Mouse (Mus musculus): ENCODE measurements around the gene Upk3bl. TPM values are rescaled to one million over a fixed set of nuclear protein-coding genes. Genes with fewer than 3 reads are reported as not detected.
"Not testable (repeated sequence)": the region's sequence is repeated elsewhere in the genome, so short reads cannot be mapped to it uniquely, and the experiment has no call there.

The Upk3bl gene
- total RNA-seq, 2 experiments from 2014 or later: 0.17 to 0.59 TPM

DNA sequence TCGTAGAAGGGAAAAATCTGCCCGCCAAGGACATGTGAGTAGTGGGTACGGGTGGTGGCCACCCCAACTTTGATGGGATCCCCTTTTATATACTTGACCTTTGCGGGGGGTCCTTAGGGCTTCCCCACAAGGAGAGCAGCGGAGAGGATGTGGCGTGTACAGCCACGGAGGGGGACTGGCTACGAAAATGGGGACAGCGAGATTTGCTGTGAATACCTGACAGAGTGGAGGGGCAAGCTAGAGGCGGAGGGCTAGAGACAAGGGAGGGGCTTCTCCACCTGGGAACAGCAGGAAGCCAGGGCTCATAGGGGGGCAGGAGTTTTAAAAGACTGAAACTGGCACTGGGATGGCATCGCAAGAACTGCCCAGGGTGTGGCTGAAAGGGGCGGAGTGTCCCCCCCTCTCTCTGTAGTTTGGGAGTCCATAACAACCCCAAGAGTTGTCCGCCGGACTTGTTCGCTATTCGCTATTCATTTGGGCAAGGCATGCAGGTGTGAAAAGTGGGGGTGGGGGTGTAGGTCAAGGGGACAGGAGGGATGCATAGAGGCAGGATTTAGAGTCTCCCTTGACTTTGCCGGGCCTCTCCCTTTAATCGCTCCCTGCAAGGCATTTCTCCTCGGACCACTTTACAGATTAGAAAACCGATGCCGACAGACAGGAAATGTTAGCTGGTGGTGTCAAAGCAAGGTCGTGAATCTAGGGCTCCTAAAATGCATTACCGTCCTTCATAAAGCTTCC is 30.0 kb downstream of the Upk3bl start:
- ATAC-seq (replicated peaks; ENCODE audit: poor library complexity): no peak; the same call in 1 of the 2 replicates

DNA sequence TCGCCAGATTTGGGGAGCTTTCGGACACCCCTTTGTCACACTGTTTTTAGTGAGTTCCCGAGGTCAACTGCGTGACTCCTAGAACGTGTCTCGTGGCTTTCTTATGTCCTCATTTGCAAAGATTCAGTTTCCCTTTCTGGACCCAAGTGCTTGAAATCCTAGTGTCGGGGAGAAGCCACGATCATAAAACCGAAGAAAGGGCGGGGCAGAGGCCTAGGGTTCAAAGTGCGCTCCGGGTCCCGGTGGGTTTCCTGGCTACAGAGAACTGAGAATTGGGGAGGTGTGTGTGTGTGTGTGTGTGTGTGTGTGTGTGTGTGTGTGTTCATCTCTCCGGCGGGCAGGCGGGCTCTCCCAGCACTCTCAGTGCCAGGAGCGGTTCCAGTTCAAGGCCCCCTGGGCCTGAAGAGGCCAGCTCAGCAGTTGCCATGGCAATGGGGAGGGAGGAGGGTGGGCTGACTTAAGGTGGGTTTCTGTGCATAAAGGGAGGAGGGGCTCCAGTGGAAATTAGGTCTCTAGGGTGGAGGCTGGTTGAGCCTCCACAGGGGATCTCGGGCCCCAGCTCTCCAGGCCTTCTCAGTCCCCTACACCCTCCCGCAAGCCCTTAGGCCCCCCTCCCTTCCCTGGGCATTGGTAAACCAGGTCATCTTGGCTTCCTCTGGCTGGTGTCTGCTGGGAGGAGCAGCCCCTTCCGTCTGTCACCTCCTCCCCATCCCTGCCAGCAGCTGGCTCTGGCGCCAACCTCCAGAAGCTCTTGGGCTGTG is 30.8 kb downstream of the Upk3bl start:
- ATAC-seq (replicated peaks; ENCODE audit: poor library complexity): 0 out of 2 replicates have a peak, but pooled peaks have one; percentile 12

DNA sequence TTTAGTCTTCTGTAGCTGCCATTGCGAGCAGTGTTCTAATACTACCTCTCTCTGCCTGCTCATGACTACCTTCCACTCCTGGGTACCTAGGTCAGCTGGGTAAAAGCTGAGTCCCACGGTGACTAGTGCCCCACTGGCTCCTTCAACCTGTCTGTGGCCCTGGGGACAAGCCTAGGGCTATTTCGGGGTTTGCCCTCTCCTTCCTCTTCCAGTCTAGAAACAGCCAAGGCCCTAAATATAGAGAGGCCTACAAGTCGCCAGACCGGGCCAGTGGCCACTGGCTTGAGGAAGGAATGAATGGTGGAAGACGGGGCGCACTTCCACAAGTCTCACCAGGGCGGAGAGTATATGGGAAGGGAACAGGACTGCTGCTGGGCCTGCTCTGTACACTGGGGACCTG is 32.0 kb downstream of the Upk3bl start:
- no peak for ATAC-seq (replicated peaks; ENCODE audit: poor library complexity)

DNA sequence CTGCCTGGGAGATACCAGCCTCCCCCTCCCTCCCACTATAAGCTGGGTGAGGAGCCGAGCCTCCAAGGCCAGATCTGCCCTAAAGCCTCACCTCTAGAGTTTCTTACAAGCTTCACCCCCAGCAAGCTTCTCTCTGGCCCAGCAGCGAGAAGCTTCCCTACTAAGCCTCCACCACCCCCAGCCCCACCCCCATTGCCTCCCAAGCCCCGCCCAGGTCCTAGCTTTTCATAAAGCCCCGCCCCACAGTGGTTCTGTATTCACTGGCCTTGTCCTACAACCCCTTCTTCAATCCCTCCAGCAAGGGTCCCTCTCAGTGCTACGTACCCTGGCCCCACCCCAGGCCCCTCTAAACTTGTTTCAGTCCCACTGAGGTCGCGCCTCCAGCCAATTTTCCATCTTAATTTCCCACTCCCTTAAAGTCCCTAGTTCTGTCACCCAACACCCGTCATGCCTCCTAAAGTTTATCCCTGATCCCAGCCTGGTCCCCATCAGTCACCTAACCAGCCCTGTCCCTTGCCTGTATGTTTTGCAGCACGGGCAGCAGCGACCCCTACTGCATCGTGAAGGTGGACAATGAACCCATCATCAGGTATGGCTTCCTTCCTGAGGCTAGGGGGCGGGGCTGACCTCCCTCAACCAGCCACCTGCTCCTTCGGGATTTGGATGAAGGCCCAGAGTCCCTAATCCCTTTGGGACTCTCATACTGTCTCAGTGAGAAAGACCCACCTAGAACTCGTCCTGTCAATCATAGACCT is 34.7 kb downstream of the Upk3bl start:
- ATAC-seq (replicated peaks; ENCODE audit: poor library complexity): no peak

DNA sequence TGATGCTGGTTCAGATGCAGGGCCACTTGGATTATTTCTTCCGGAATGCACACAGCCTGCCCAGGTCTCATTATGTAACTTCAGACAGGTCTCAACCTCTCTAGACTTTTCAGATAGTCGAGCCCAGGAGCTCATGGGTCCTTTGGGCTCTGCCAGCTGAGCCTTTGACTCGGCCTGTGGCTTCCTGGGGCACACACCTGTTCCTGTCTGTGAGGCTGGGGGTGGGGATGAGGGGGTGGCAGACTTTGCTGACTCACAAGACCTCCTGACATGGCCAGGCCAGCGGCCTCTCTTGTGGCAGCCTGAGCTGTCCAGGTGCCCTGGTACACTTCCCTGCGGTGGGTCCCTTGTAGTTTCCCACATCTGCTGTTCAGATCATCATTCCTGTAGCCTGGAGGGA is 37.6 kb downstream of the Upk3bl start:
- ATAC-seq (replicated peaks; ENCODE audit: poor library complexity): no peak

DNA sequence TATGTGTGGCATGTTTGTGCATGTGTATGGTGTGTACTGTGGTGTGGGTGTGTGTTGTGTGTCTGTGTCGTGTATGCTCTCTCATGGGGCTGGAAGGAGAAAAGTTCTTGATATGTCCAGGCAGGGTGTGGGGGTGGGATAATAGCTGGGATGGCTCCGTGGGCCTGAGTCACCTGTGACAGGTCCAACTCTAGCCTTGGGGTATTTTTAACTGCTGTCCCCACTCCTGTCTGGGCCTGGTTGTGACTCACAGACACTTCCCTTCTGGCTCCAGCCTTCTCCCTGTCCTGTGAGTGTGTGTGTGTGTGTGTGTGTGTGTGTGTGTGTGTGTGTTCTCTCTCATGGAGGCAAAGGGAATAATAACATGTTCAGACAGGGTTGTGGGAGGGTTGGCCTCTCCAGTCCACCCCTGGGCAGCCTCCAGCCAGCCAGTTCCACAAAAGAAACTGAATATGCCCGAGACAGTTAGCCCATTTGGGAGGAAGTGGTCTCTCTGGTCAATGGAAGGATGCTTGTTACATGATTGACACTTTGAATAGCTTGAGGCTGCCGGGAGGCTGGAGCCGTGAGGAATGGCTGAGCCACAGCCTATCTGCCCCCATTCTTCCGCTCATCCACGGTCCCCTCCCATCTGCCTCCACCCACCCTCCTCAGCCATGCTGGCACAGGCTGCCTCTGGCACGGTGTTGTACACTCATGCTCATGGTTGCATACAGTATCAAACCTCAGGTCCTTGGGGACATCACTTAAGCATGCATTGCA is 40.1 kb downstream of the Upk3bl start:
- peak; percentile 81 for ATAC-seq (replicated peaks; ENCODE audit: poor library complexity)

DNA sequence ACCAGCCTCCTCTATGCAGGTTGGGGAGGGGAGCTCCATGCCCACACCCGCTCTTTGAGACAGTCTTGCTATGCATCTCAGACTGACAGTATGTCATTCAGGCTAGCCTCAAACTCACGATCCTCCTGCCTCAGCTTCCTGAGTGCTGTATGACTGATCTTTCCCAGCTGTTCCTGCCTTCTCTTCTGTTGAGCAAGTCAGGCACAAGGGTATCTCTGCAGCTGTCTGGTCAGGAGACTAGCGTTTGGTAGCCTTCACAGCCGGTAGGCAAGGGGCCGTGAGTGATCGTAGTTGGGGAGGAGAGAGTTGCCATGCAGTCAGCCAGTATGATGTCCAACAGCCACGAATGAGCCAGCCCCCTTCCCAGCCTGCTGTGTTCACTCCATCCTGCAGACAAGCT is 40.8 kb downstream of the Upk3bl start:
- ATAC-seq (replicated peaks; ENCODE audit: poor library complexity): no peak

DNA sequence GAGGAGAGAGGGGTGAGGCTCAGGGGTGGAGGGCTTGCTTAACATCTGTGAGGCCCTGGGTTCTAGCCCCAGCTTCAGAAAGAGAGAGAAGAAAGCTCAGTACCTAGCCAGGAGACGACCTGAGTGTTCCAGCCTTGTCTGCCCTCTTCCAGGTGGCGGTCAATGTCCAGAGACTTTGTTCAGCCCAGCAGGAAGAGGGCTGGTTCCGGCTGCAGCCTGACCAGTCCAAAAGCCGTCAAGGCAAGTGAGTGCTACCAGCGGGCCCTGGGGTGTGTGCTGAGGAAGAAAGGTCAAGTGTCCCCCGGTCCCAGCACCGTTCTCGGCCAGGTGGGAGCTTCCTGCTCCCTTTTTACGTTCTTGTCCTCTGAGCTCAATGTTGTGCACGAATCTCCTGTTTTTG is 44.2 kb downstream of the Upk3bl start:
- ATAC-seq (replicated peaks; ENCODE audit: poor library complexity): no peak

DNA sequence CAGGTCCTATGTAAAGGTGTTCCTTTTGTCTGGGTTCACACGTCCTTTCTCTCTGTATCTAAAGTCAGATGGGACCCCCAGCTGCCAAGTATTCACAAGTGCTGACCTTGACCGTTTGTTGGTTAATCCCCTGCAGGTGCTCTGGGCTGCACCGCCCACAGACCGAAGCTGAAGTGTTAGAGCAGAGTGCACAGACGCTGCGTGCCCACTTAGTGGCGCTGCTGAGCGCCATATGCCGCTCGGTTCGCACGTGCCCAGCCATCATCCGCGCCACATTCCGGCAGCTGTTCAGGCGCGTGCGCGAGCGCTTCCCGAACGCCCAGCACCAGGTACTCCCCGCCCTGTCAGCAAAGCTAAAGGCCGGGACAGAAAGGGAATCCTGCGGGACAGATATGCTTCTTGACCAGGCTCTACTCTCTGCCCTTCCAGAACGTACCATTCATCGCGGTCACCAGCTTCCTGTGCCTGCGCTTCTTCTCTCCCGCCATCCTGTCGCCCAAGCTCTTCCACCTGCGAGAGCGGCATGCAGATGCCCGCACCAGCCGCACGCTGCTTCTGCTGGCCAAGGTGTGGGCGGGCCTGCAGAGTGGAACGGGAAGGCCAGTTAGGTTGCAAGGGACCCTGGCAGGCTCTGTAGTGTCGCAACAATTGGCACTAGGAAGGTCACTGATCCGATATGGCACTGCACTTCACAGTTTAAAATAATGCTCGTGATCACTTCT is 48.0 kb downstream of the Upk3bl start:
- ATAC-seq (replicated peaks; ENCODE audit: poor library complexity): peak; percentile 97

DNA sequence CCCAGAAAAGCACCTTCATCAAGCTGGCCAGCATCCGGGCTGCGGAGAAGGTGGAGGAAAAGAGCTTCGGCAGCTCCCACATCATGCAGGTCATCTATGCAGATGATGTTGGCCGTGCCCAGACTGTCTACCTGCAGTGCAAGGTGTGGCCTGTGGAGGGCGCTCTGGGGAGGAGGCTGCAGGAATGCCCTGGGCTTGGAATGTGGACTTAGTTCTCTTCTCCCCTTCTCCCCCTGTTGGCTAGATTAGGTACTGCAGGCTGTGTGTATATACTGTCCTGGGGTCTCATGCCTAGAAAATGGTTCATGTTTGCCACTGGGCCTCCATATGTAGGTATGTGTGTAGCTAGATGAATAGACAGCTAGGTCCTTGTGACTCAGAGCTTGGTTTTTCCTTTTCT is 50.2 kb downstream of the Upk3bl start:
- ATAC-seq (replicated peaks; ENCODE audit: poor library complexity): peak; percentile 48

DNA sequence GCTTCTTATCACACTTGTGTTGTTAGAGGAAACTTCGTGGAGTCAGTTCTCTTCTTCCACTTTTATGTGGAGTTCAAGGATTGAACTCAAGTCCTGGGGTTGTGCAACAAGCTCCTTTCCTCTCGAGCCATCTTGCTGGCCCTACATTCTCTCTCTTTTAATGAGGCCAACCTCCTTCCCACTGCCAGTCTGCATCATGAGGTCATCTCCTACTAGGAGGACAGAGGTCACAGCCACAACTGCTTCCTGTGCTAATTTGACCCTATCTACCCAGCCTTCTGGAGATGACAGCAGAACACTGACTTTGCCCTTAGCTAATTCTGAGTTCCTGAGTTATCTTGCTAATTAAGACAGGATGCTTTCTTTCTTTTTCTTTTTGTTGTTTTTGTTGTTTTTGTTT is 54.2 kb downstream of the Upk3bl start:
- ATAC-seq (replicated peaks; ENCODE audit: poor library complexity): no peak

DNA sequence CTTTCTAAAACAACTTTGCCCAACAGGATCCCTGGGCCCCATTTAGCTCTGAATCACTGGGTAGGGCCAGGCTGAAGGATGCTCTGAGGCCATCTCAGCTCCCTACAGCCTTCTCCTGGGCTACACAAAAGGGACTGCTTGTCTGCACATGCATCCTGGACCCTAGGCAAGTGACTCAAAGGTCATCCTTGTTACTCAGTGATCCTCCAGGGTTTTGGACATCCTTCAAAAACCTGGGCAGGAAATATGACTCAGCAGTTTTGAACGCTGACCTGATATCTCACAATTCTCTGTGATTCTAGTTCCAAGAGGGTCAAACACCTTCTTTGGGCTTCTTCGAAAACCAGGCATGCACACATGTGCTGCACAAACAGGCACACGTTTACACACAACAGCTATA is 54.8 kb downstream of the Upk3bl start:
- no peak for ATAC-seq (replicated peaks; ENCODE audit: poor library complexity)

DNA sequence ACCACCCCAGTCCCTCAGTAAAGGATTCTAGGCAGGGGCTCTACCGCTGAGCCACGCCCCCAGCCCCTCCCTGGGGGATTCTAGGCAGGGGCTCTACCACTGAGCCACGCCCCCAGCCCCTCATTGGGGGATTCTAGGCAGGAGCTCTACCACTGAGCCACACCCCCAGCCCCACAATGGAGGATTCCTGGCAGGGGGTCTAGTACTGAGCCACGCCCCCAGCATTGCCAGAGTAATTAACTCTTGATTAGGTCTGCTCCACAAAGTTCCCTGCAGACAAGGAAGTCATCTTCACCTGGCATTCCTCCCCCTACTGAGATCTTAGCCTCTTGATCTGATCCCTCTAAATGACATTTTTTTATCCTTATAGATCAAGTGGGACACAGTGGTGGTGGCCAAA is 59.3 kb downstream of the Upk3bl start:
- ATAC-seq (replicated peaks; ENCODE audit: poor library complexity): not testable (repeated sequence)

Other genes with a start within 250 kb of the Upk3bl start
- gene Srrm3, start 247.6 kb upstream of the Upk3bl start, total RNA-seq (2015): not detected in 2 replicates
- not detected in 2 replicates for gene Srrm3, start 247.6 kb upstream of the Upk3bl start, total RNA-seq (2017)
- gene Hspb1, start 166.6 kb upstream of the Upk3bl start, total RNA-seq (2015): not detected in 2 replicates
- gene Hspb1, start 166.6 kb upstream of the Upk3bl start, total RNA-seq (2017): not detected in 2 replicates
- 124 and 130 TPM in 2 replicates for gene Ywhag, start 119.9 kb upstream of the Upk3bl start, total RNA-seq (2015)
- gene Ywhag, start 119.9 kb upstream of the Upk3bl start, total RNA-seq (2017): 87.4 and 88.3 TPM in 2 replicates
- gene Ssc4d, start 80.0 kb upstream of the Upk3bl start, total RNA-seq (2015): 3.3 and 6.8 TPM in 2 replicates
- gene Ssc4d, start 80.0 kb upstream of the Upk3bl start, total RNA-seq (2017): 2.0 and 2.3 TPM in 2 replicates
- gene Zp3, start 74.4 kb upstream of the Upk3bl start, total RNA-seq (2015): 0.10 TPM in 1 of 2 replicates, not detected in the other
- gene Zp3, start 74.4 kb upstream of the Upk3bl start, total RNA-seq (2017): not detected in 2 replicates
- 12.9 and 13.7 TPM in 2 replicates for gene Dtx2, start 59.7 kb upstream of the Upk3bl start, total RNA-seq (2015)
- 4.7 and 5.5 TPM in 2 replicates for gene Dtx2, start 59.7 kb upstream of the Upk3bl start, total RNA-seq (2017)
- gene Upk3b, start 16.0 kb upstream of the Upk3bl start, total RNA-seq (2015): not detected in 2 replicates
- not detected in 2 replicates for gene Upk3b, start 16.0 kb upstream of the Upk3bl start, total RNA-seq (2017)
- gene Rasa4, start 29.4 kb downstream of the Upk3bl start, total RNA-seq (2015): 31.4 and 43.2 TPM in 2 replicates
- 21.5 and 31.9 TPM in 2 replicates for gene Rasa4, start 29.4 kb downstream of the Upk3bl start, total RNA-seq (2017)
- gene Polr2j, start 62.1 kb downstream of the Upk3bl start, total RNA-seq (2015): 115 and 120 TPM in 2 replicates
- 127 and 153 TPM in 2 replicates for gene Polr2j, start 62.1 kb downstream of the Upk3bl start, total RNA-seq (2017)
- 13.2 and 16.5 TPM in 2 replicates for gene Lrwd1, start 81.6 kb downstream of the Upk3bl start, total RNA-seq (2015)
- 52.6 and 56.5 TPM in 2 replicates for gene Lrwd1, start 81.6 kb downstream of the Upk3bl start, total RNA-seq (2017)
- 15.6 and 18.5 TPM in 2 replicates for gene Alkbh4, start 81.7 kb downstream of the Upk3bl start, total RNA-seq (2015)
- gene Alkbh4, start 81.7 kb downstream of the Upk3bl start, total RNA-seq (2017): 8.4 and 12.9 TPM in 2 replicates
- gene Orai2, start 116.2 kb downstream of the Upk3bl start, total RNA-seq (2015): 16.4 and 16.7 TPM in 2 replicates
- gene Orai2, start 116.2 kb downstream of the Upk3bl start, total RNA-seq (2017): 21.2 and 26.9 TPM in 2 replicates
- gene Prkrip1, start 144.5 kb downstream of the Upk3bl start, total RNA-seq (2015): 21.0 and 26.5 TPM in 2 replicates
- gene Prkrip1, start 144.5 kb downstream of the Upk3bl start, total RNA-seq (2017): 51.5 and 78.2 TPM in 2 replicates
- 27.8 and 33.0 TPM in 2 replicates for gene Sh2b2, start 192.1 kb downstream of the Upk3bl start, total RNA-seq (2015)
- gene Sh2b2, start 192.1 kb downstream of the Upk3bl start, total RNA-seq (2017): 12.1 TPM in 2 replicates

All from megakaryocyte progenitor cell, adult 5-6 weeks (primary cell).